Mouse (Mus musculus) hindbrain, embryonic 16.5 days (tissue): Measurements from ENCODE around the gene Selp. TPM values are rescaled to one million over a fixed set of nuclear protein-coding genes. Genes with fewer than 3 reads are reported as not detected.

Source experiments
- ATAC-seq: fragments of 200-750 bp; cut with Nextera tagmentation; 2 replicates; pipeline ENCODE4 v1.8.0; 2017; ENCODE audit warnings: moderate TSS enrichment, moderate library complexity
- H3K27ac ChIP-seq: fragments of 300-500 bp; sonication (generic); 2 replicates; pipeline ENCODE4 v1.5.1; 2014; ENCODE audit warnings: low read depth, mild to moderate bottlenecking, control low read depth, low read length, moderate library complexity
- H3K27me3 ChIP-seq: fragments of 300-500 bp; sonication (generic); replicated peaks from 2 replicates; pipeline ENCODE4 v1.6.1; 2014; ENCODE audit warnings: low read length; ENCODE audit not compliant: control insufficient read depth, insufficient read depth
- H3K36me3 ChIP-seq: fragments of 300-500 bp; sonication (generic); 2 replicates; pipeline ENCODE4 v1.6.1; 2014; ENCODE audit warnings: mild to moderate bottlenecking, low read length, moderate library complexity, mixed read lengths; ENCODE audit not compliant: control insufficient read depth, insufficient read depth
- H3K4me1 ChIP-seq: fragments of 300-500 bp; sonication (generic); 2 replicates; pipeline ENCODE4 v1.6.1; 2014; ENCODE audit warnings: low read depth, low read length; ENCODE audit not compliant: control insufficient read depth, insufficient read depth
- H3K4me2 ChIP-seq: fragments of 300-500 bp; sonication (generic); 2 replicates; pipeline ENCODE4 v1.6.1; 2014; ENCODE audit warnings: mild to moderate bottlenecking, low read length, control low read depth, moderate library complexity
- H3K4me3 ChIP-seq: fragments of 300-500 bp; sonication (generic); 2 replicates; pipeline ENCODE4 v1.5.1; 2014; ENCODE audit warnings: mild to moderate bottlenecking, low read length, control low read depth, moderate library complexity
- H3K9ac ChIP-seq: fragments of 300-500 bp; sonication (generic); 2 replicates; pipeline ENCODE4 v1.6.1; 2014; ENCODE audit warnings: low read depth, mild to moderate bottlenecking, control low read depth, low read length, moderate library complexity
- H3K9me3 ChIP-seq: fragments of 300-500 bp; sonication (generic); 2 replicates; pipeline ENCODE4 v1.6.1; 2014; ENCODE audit warnings: mild to moderate bottlenecking, low read length, moderate library complexity; ENCODE audit not compliant: control insufficient read depth
- WGBS: fragments of 180-500 bp; shearing (Covaris S2); extraction: QIAGEN DNeasy Blood & Tissue Kit; methylation state at CpG from one replicate; pipeline ENCODE4 v1.1.7; 2014; 5-methylcytosine and 5-hydroxymethylcytosine counted together
- polyA plus RNA-seq: library from polyadenylated mRNA; unstranded; fragments of >200 nt; fragmentation: Nextera tagmentation; extraction: Ambion mirVana; gene quantifications from 2 replicates; pipeline ENCODE4 v1.2.1, GENCODE M21; 2015

Selp gene
- polyA plus RNA-seq, 1 experiment from 2014 or later = not detected

DNA sequence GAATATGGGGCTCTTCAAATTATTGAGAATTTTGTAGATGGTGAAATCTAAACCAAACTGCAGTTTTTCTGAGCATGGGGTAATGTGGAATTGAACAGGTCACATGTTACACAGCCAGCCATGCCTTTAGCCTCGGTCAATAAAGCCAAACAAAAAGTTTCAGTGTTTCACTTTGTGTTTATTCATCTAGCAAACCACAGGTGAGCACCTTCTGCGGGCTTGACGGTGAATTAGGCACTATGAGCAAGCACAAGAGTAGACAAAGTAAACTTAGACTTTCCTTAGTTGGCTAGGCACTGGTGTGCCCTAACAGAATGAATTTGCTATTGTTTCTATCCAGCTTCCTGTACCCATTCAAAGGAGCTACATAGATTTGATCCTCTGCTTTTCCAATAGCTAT, 39.9 kb downstream of the Selp start:
- no peak overlapping the region for H3K9ac ChIP-seq
- H3K4me1 ChIP-seq = no peaks in the 10 kb centered on the region
- ATAC-seq = no peak
- H3K4me3 ChIP-seq = no peak overlapping the region
- WGBS = 92% methylated on average over 3 of the region's 3 CpGs
- no peak overlapping the region for H3K4me2 ChIP-seq
- no peak overlapping the region for H3K27ac ChIP-seq
- H3K27me3 ChIP-seq = no peaks in the 10 kb centered on the region
- H3K9me3 ChIP-seq = no peaks in the 10 kb centered on the region
- no peaks in the 10 kb centered on the region for H3K36me3 ChIP-seq

DNA sequence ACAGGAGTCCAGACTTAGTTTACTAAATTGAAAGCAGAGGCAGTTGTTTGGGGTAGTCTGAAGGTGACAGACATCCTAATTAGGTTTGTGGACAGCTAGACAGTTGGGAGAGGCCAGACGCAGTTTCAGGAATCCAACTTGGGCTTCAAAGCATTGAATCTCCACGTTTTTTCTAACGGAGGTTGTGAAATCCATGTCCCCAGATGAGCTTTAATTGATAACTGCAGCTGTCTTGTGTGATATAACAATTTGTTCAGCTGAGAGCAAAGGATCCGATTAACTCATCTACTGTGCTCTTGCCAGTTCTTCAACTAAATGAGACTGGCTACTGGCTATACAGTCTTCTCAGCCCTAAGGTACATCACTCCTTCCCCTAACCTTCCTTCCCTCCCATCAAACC, 43.5 kb downstream of the Selp start:
- ATAC-seq = no peak
- no peak overlapping the region for H3K4me3 ChIP-seq
- H3K4me2 ChIP-seq = no peak overlapping the region
- no peaks in the 10 kb centered on the region for H3K9me3 ChIP-seq
- H3K4me1 ChIP-seq = no peaks in the 10 kb centered on the region
- H3K27me3 ChIP-seq = no peaks in the 10 kb centered on the region
- no peaks in the 10 kb centered on the region for H3K36me3 ChIP-seq
- no peak overlapping the region for H3K27ac ChIP-seq
- 86% methylated on average over 4 of the region's 4 CpGs for WGBS
- H3K9ac ChIP-seq = no peak overlapping the region

GRCm38 (mm10) chr1:164159781-164160180, 44.7 kb downstream of the Selp start:
- WGBS = 84% methylated on average over 2 of the region's 2 CpGs
- H3K36me3 ChIP-seq = no peaks in the 10 kb centered on the region
- H3K9me3 ChIP-seq = no peaks in the 10 kb centered on the region
- no peaks in the 10 kb centered on the region for H3K4me1 ChIP-seq
- no peak for ATAC-seq
- H3K4me2 ChIP-seq = no peak overlapping the region
- no peak overlapping the region for H3K4me3 ChIP-seq
- H3K27me3 ChIP-seq = no peaks in the 10 kb centered on the region
- no peak overlapping the region for H3K9ac ChIP-seq
- H3K27ac ChIP-seq = no peak overlapping the region

- Histone ChIP-seq H3K9ac (no peak overlapping the region), H3K9me3 (no peaks in the 10 kb centered on the region), H3K27me3 (no peaks in the 10 kb centered on the region), H3K4me2 (no peak overlapping the region), H3K4me3 (no peak overlapping the region), H3K36me3 (no peaks in the 10 kb centered on the region), H3K4me1 (no peaks in the 10 kb centered on the region), H3K27ac (no peak overlapping the region)
- no peak for ATAC-seq
- 88% methylated on average over 5 of the region's 5 CpGs for WGBS
Observed at GRCm38 (mm10) chr1:164162745-164163144, 47.7 kb downstream of the Selp start.

GRCm38 (mm10) chr1:164168818-164169217, 53.8 kb downstream of the Selp start:
- no peak overlapping the region for H3K4me3 ChIP-seq
- no peaks in the 10 kb centered on the region for H3K9me3 ChIP-seq
- no peak overlapping the region for H3K9ac ChIP-seq
- H3K27ac ChIP-seq = no peak overlapping the region
- no peaks in the 10 kb centered on the region for H3K4me1 ChIP-seq
- 74% methylated on average over 4 of the region's 4 CpGs for WGBS
- H3K27me3 ChIP-seq = no peaks in the 10 kb centered on the region
- no peaks in the 10 kb centered on the region for H3K36me3 ChIP-seq
- ATAC-seq = no peak
- H3K4me2 ChIP-seq = no peak overlapping the region

DNA sequence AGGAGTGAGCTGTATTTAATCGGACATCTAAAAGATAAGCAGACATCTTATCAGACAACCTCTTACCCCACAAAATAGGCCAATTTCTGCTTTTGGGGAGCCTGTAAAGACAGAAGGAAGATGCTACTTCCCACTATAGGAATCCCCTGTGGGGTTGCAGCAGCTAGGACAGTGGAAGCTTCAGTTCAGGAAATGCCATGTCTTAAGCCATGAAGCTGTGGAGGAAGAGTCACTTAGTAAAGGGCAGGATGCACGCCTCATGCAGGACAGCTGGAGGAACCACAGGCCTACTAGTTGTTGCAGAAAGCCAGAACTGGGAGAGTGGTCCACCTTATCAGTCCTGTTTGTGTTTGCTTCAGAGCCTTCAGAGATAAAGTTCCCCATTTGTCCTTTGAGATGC, 55.4 kb downstream of the Selp start:
- no peak overlapping the region for H3K27ac ChIP-seq
- no peaks in the 10 kb centered on the region for H3K36me3 ChIP-seq
- 85% methylated on average over 2 of the region's 2 CpGs for WGBS
- no peak overlapping the region for H3K4me2 ChIP-seq
- no peak overlapping the region for H3K9ac ChIP-seq
- no peaks in the 10 kb centered on the region for H3K9me3 ChIP-seq
- no peak overlapping the region for H3K4me3 ChIP-seq
- H3K27me3 ChIP-seq = no peaks in the 10 kb centered on the region
- ATAC-seq = no peak
- H3K4me1 ChIP-seq = no peaks in the 10 kb centered on the region

- no peak overlapping the region for H3K27ac ChIP-seq
- no peak for ATAC-seq
- WGBS = 85% methylated on average over 4 of the region's 4 CpGs
Observed at GRCm38 (mm10) chr1:164173145-164173544, 58.1 kb downstream of the Selp start.

DNA sequence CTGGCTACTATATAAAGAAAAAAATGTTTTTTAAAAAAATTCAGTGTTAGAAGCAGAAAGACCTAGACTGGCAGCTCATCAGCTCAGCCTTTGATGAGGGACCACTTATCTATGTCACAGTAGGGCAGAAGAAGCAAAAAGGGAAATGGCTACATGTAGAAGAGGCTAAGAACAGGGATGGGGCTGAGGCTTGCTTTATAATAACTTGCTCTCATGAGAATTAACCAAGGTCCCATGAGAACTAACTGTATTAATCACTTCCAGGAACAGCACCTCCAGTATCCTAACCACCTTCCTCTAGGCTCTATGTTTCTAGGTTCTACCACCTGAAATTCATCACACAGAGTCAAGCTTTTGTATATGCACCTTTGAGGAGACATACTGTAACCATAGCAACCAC, 61.8 kb downstream of the Selp start:
- Histone ChIP-seq H3K27ac (no peak overlapping the region), H3K36me3 (no peaks in the 10 kb centered on the region), H3K9me3 (no peaks in the 10 kb centered on the region), H3K4me1 (no peaks in the 10 kb centered on the region), H3K4me2 (no peak overlapping the region), H3K27me3 (no peaks in the 10 kb centered on the region), H3K9ac (no peak overlapping the region), H3K4me3 (no peak overlapping the region)
- no peak for ATAC-seq

More at GRCm38 (mm10) chr1:164173145-164173544, 58.1 kb downstream of the Selp start:
- no peak overlapping the region for H3K9ac ChIP-seq
- H3K27me3 ChIP-seq = no peaks in the 10 kb centered on the region
- no peak overlapping the region for H3K4me2 ChIP-seq
- H3K9me3 ChIP-seq = no peaks in the 10 kb centered on the region
- no peak overlapping the region for H3K4me3 ChIP-seq
- no peaks in the 10 kb centered on the region for H3K4me1 ChIP-seq
- H3K36me3 ChIP-seq = no peaks in the 10 kb centered on the region

DNA sequence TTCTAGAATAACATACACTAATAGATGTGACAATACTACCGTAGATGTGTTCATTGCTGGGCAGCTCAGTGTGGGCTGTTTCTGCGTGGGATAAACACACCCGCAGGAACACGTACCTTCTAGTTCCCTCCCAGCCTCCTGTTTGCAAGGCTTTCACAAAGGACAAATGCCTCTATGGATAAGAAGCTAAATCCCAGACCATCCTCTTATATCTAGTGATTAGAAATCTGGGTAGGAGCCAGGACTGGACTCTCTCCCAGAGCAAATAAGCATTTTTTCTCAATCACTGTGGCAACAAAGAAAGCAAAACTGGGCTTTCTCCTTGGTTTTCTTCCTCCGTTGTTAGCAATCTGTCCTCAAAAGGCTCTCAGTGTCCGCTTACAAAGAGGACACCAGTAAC, 63.4 kb downstream of the Selp start:
- Histone ChIP-seq H3K27ac (no peak overlapping the region), H3K4me2 (no peak overlapping the region), H3K9me3 (no peaks in the 10 kb centered on the region), H3K4me1 (no peaks in the 10 kb centered on the region), H3K9ac (no peak overlapping the region), H3K36me3 (no peaks in the 10 kb centered on the region), H3K4me3 (no peak overlapping the region), H3K27me3 (no peaks in the 10 kb centered on the region)
- ATAC-seq = no peak
- WGBS = 76% methylated on average over 6 of the region's 6 CpGs
